8 mouse cellular contexts compared by ENCODE assay signal in the genomic region with DNA sequence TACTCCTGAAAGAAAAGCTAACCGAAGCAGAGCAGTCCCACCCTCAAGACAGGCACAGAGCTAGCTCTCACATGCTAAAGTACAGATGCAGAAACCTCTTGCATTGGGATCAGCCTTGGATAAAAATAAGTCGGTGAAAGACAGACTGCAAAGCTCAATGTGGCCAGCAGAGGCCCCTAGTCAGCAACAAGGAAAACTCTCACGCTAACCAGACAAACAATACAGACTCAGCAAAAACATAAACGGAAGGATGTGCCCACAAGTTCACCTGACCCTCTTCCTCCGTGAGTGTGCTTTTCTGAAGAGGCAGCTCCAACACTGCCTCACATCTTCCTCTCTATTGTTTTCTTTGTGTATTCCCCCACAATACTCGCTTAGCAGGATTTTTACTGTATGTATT.
A peak's percentile ranks its signal among the peaks of the same experiment; 100 is the strongest.
DNase-seq lines count a peak whose midpoint lies in the region; ATAC-seq and TF ChIP-seq lines count a peak whose summit lies in the region.

No protein-coding gene starts in this region.

- 0 out of 2 replicates have a peak overlapping the region, but pooled peaks have one; percentile 8 for H3K4me3 ChIP-seq in hindbrain, embryonic 13.5 days
- H3K4me3 ChIP-seq in lung, postnatal 0 days (ENCODE audit: low read depth, low read length): no peak overlapping the region

- peak; percentile 42 for ATAC-seq in Patski
- peak; percentile 86 for ATAC-seq in frontal cortex, adult (ENCODE audit: low TSS enrichment)
- ATAC-seq in hindbrain, embryonic 13.5 days (ENCODE audit: low FRiP score): peak; percentile 60
- 0 out of 2 replicates have a peak, but pooled peaks have one; percentile 33 for ATAC-seq in lung, postnatal 0 days

- DNase-seq in Patski (ENCODE audit: low read depth, low spot score): no peak
- DNase-seq in cerebellum, adult 9-10 months: peak; percentile 62
- DNase-seq in layer of hippocampus, postnatal 10 days (ENCODE audit: low spot score in 2 of 2): peak; percentile 68 to 75
- peak; percentile 80 for DNase-seq in lung, postnatal 0 days (ENCODE audit: low spot score)
- peak; percentile 41 for DNase-seq in ovary, postnatal 14 days (ENCODE audit: low spot score)
- DNase-seq in thymus, postnatal 36 days: peak; percentile 76 to 77

- 0 out of 2 replicates have a peak, but pooled peaks cover 5% of the 10 kb centered on the region for H3K4me1 ChIP-seq in hindbrain, embryonic 13.5 days (replicated peaks)
- H3K4me1 ChIP-seq in lung, postnatal 0 days (ENCODE audit: insufficient read depth, low read depth, low read length): no peaks in the 10 kb centered on the region

- TF ChIP-seq EP300 in lung, postnatal 0 days (IDR thresholded peaks at IDR 0.05): no peak

- CTCF ChIA-PET in Patski (lab: Charles Lee): interaction anchor here (0.9 to 6.7 kb wide), 10 partner anchors 8 to 84 kb away, joined by 3 to 46 read pairs (median 6); no protein-coding TSS in a partner anchor

- in situ Hi-C loops in Patski (cut with MboI; ENCODE audit: low pct_unique_long_range_greater_than_20kb): no loop called here

- no peaks in the 10 kb centered on the region for H3K36me3 ChIP-seq in hindbrain, embryonic 13.5 days
- no peaks in the 10 kb centered on the region for H3K36me3 ChIP-seq in lung, postnatal 0 days (ENCODE audit: insufficient read depth, low read length)

- H3K27ac ChIP-seq in hindbrain, embryonic 13.5 days: no peak overlapping the region
- no peak overlapping the region for H3K27ac ChIP-seq in lung, postnatal 0 days (ENCODE audit: low read length)

- peak overlapping the region; percentile 44 for H3K4me2 ChIP-seq in hindbrain, embryonic 13.5 days
- no peak overlapping the region for H3K4me2 ChIP-seq in lung, postnatal 0 days (replicated peaks; ENCODE audit: low read depth, low read length)

- POLR2A ChIA-PET in Patski (lab: Charles Lee): no interaction called here

- peaks cover 40% of the 10 kb centered on the region for H3K27me3 ChIP-seq in Patski
- no peaks in the 10 kb centered on the region for H3K27me3 ChIP-seq in hindbrain, embryonic 13.5 days
- H3K27me3 ChIP-seq in lung, postnatal 0 days (replicated peaks; ENCODE audit: insufficient read depth, low read length): no peaks in the 10 kb centered on the region

- 0 out of 2 replicates have a peak overlapping the region, but pooled peaks have one; percentile 36 for H3K9ac ChIP-seq in hindbrain, embryonic 13.5 days
- no peak overlapping the region for H3K9ac ChIP-seq in lung, postnatal 0 days (replicated peaks; ENCODE audit: low read depth)

- TF ChIP-seq CTCF in Patski (IDR thresholded peaks at IDR 0.05): peak; percentile 84
- peak; percentile 81 for TF ChIP-seq CTCF in lung, postnatal 0 days (IDR thresholded peaks at IDR 0.05)

- 17% methylated on average over 6 of the region's 6 CpGs for WGBS in hindbrain, embryonic 13.5 days
- WGBS in lung, postnatal 0 days: 8% methylated on average over 6 of the region's 6 CpGs

- H3K9me3 ChIP-seq in hindbrain, embryonic 13.5 days: no peaks in the 10 kb centered on the region
- no peaks in the 10 kb centered on the region for H3K9me3 ChIP-seq in lung, postnatal 0 days (ENCODE audit: low read length)

Comparison
In these comparisons a context has a peak if more than half of its experiments do, and no peak if none do; other contexts are left out.
1. ATAC-seq: peak in every context shown above with its lines; median percentile 86 in frontal cortex, adult; 60 in hindbrain, embryonic 13.5 days; 42 in Patski; 33 in lung, postnatal 0 days.